Mouse (Mus musculus) liver, adult 2 months (tissue): Measurements from ENCODE around the gene Hcrtr1. TPM values are rescaled to one million over a fixed set of nuclear protein-coding genes. Genes with fewer than 3 reads are reported as not detected.
A peak's percentile ranks its signal among the peaks of the same experiment; 100 is the strongest.

ENCODE experiments used
- DNase-seq: peaks from one replicate; pipeline ENCODE4 v3.0.0-alpha.2; 2011; ENCODE audit warnings: low read depth, low spot score; ENCODE audit errors: extremely low read depth
- H3K27ac ChIP-seq: fragments of 200-500 bp; replicated peaks from 2 replicates; pipeline ENCODE4 v1.5.1; 2012; ENCODE audit warnings: low read depth, mild to moderate bottlenecking, control low read depth, inconsistent platforms, low read length; ENCODE audit not compliant: insufficient read depth
- H3K27me3 ChIP-seq: fragments of 200-500 bp; 2 replicates; pipeline ENCODE4 v1.6.1; 2012; ENCODE audit warnings: mild to moderate bottlenecking, moderate library complexity, low read length, inconsistent platforms; ENCODE audit not compliant: control insufficient read depth, insufficient read depth
- H3K36me3 ChIP-seq: fragments of 200-500 bp; 2 replicates; pipeline ENCODE4 v1.6.1; 2012; ENCODE audit warnings: low read length, inconsistent platforms; ENCODE audit not compliant: control insufficient read depth, insufficient read depth
- H3K4me1 ChIP-seq: fragments of 200-500 bp; 2 replicates; pipeline ENCODE4 v1.6.1; 2011; ENCODE audit warnings: low read length; ENCODE audit not compliant: control insufficient read depth, insufficient read depth
- H3K4me3 ChIP-seq: fragments of 200-500 bp; 2 replicates; pipeline ENCODE4 v1.5.1; 2011; ENCODE audit warnings: low read depth, mild to moderate bottlenecking, control low read depth, low read length, moderate library complexity; ENCODE audit not compliant: insufficient read depth
- H3K79me2 ChIP-seq: fragments of 200-500 bp; 2 replicates; pipeline ENCODE4 v1.6.1; 2012; ENCODE audit warnings: inconsistent platforms, mild to moderate bottlenecking, low read length, moderate library complexity; ENCODE audit not compliant: control insufficient read depth, insufficient read depth
- H3K9ac ChIP-seq: fragments of 200-500 bp; 2 replicates; pipeline ENCODE4 v1.6.1; 2012; ENCODE audit warnings: low read depth, mild to moderate bottlenecking, control low read depth, inconsistent platforms, low read length
- CTCF ChIP-seq: fragments of 200-500 bp; IDR thresholded peaks from 2 replicates; pipeline ENCODE4 v1.5.1; 2011; ENCODE audit warnings: low read depth, low read length, control low read depth
- POLR2A ChIP-seq: fragments of 200-500 bp; IDR thresholded peaks from 2 replicates; pipeline ENCODE4 v1.6.1; 2011; ENCODE audit warnings: low read length, control low read depth; ENCODE audit not compliant: insufficient read depth; ENCODE audit errors: extremely low read depth
- WGBS: fragments of 180-500 bp; shearing (Covaris S2); methylation state at CpG from one replicate; pipeline ENCODE4 v1.1.7; 2018; 5-methylcytosine and 5-hydroxymethylcytosine counted together
- polyA plus RNA-seq: library from polyadenylated mRNA; depleted of rRNA; stranded (reverse); fragments of >200 nt; gene quantifications from 2 replicates; pipeline ENCODE4 v1.2.3, GENCODE M21; 2012
- total RNA-seq: library from RNA; depleted of rRNA; stranded (reverse); fragments of >200 nt; gene quantifications from 2 replicates; pipeline ENCODE4 v1.2.3, GENCODE M21; 2014

Hcrtr1 gene
- total and polyA plus RNA-seq, 2 experiments: 0.04 TPM; not detected in 1

GRCm38 (mm10) chr4:130123020-130123419, 16.1 kb downstream of the Hcrtr1 start:
- Histone ChIP-seq H3K4me3 (no peak overlapping the region), H3K79me2 (peaks cover 3% of the 10 kb centered on the region; the same call in 1 of the 2 replicates), H3K9ac (no peak overlapping the region), H3K36me3 (peaks cover 6% of the 10 kb centered on the region; the same call in 1 of the 2 replicates), H3K27ac (no peak overlapping the region), H3K27me3 (no peaks in the 10 kb centered on the region), H3K4me1 (peaks cover 3% of the 10 kb centered on the region)
- TF ChIP-seq POLR2A: no peak
- WGBS: 94% methylated on average over 5 of the region's 5 CpGs
- no peak for DNase-seq

GRCm38 (mm10) chr4:130121560-130121959, 17.6 kb downstream of the Hcrtr1 start:
- DNase-seq: no peak
- Histone ChIP-seq H3K9ac (no peak overlapping the region), H3K79me2 (peaks cover 3% of the 10 kb centered on the region; the same call in 1 of the 2 replicates), H3K4me1 (peaks cover 3% of the 10 kb centered on the region), H3K4me3 (no peak overlapping the region), H3K36me3 (peaks cover 4% of the 10 kb centered on the region; the same call in 1 of the 2 replicates), H3K27ac (no peak overlapping the region), H3K27me3 (no peaks in the 10 kb centered on the region)
- TF ChIP-seq CTCF (no peak), POLR2A (no peak)
- WGBS: 93% methylated on average over 8 of the region's 8 CpGs

DNA sequence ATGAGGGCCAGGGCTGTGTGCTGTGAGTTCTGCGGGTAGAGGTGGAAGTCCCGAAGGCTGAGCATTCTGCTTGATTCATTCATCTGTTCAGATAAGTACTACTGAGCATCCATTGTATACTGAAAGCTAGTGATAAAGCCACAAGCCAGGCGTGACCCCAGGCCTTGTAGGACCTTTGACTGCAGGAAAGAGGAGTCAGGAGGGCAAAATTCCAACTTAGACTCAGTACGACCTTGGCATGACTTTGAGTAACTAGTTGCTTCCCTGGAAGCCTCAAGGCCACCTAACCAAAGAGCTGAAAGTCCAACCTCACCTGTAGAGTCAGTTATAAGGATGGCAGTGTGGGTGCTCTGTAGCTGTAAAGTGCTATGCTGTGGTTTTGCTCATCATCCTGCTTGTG, 18.4 kb downstream of the Hcrtr1 start:
- Histone ChIP-seq H3K79me2 (peaks cover 3% of the 10 kb centered on the region; the same call in 1 of the 2 replicates), H3K36me3 (peaks cover 4% of the 10 kb centered on the region; the same call in 1 of the 2 replicates), H3K27ac (no peak overlapping the region), H3K4me1 (peaks cover 3% of the 10 kb centered on the region), H3K9ac (no peak overlapping the region), H3K27me3 (no peaks in the 10 kb centered on the region), H3K4me3 (no peak overlapping the region)
- TF ChIP-seq POLR2A (no peak), CTCF (no peak)
- WGBS: 37% methylated on average over 4 of the region's 4 CpGs
- peak; percentile 56 for DNase-seq

- Histone ChIP-seq H3K27ac (no peak overlapping the region), H3K4me1 (peaks cover 11% of the 10 kb centered on the region), H3K27me3 (no peaks in the 10 kb centered on the region), H3K79me2 (peaks cover 16% of the 10 kb centered on the region; the same call in 1 of the 2 replicates), H3K4me3 (no peak overlapping the region), H3K9ac (no peak overlapping the region), H3K36me3 (peaks cover 3% of the 10 kb centered on the region; the same call in 1 of the 2 replicates)
- WGBS: 95% methylated on average over 1 of the region's 1 CpGs
- no peak for TF ChIP-seq CTCF
- TF ChIP-seq POLR2A: no peak
- no peak for DNase-seq
Measured at GRCm38 (mm10) chr4:130112732-130113131, 26.4 kb downstream of the Hcrtr1 start.

GRCm38 (mm10) chr4:130112299-130112698, 26.9 kb downstream of the Hcrtr1 start:
- Histone ChIP-seq H3K36me3 (peaks cover 3% of the 10 kb centered on the region; the same call in 1 of the 2 replicates), H3K4me3 (no peak overlapping the region), H3K79me2 (peaks cover 16% of the 10 kb centered on the region; the same call in 1 of the 2 replicates), H3K9ac (no peak overlapping the region), H3K4me1 (peaks cover 11% of the 10 kb centered on the region), H3K27ac (no peak overlapping the region), H3K27me3 (no peaks in the 10 kb centered on the region)
- TF ChIP-seq POLR2A (no peak), CTCF (no peak)
- peak; percentile 48 for DNase-seq
- WGBS: 19% methylated on average over 7 of the region's 7 CpGs

DNA sequence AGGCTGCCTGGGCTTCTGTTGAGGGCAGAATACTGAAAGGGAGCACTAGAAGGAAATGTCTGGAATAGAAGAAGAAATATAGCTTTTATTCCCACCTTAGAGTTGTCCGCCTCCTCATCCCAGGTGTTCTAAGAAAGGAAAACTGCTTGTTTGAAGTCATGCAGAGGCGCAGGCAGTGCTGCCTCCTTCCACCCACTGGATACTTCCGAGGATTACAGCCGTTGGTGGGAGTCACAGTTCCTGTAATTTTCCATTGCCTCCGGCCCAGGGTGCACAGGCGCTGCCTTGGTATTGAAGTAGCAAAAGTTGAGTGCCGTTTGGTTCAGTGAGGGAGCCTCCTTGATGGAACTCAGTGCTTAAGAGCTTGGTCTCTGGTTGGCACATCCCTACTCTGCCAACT, 29.1 kb downstream of the Hcrtr1 start:
- Histone ChIP-seq H3K36me3 (peaks cover 3% of the 10 kb centered on the region; the same call in 1 of the 2 replicates), H3K4me1 (peaks cover 11% of the 10 kb centered on the region), H3K9ac (no peak overlapping the region), H3K27ac (no peak overlapping the region), H3K27me3 (no peaks in the 10 kb centered on the region), H3K79me2 (peaks cover 16% of the 10 kb centered on the region; the same call in 1 of the 2 replicates), H3K4me3 (no peak overlapping the region)
- 85% methylated on average over 7 of the region's 7 CpGs for WGBS
- TF ChIP-seq POLR2A (no peak), CTCF (no peak)
- no peak for DNase-seq
